Comparison of ENCODE assay signal across 13 mouse cellular contexts in genomic region chr7:131778271-131778985, GRCm38 (mm10).
DNase-seq lines count a peak whose midpoint lies in the region; ATAC-seq and TF ChIP-seq lines count a peak whose summit lies in the region.
"Had no signal": no experiment of that assay in that cellular context is flagged by ENCODE, and none has a peak within 500 bp of the region (broad histone marks: within the 10 kb centered on the region; RNA-seq: fewer than 3 reads in every experiment).

No protein-coding gene starts in this region.

- DNase-seq in embryonic facial prominence, embryonic 11.5 days (ENCODE audit: low spot score) = peak; percentile 14
- DNase-seq in embryonic facial prominence, embryonic 10.5 days (ENCODE audit: low spot score) = no peak
- peak; percentile 54 for DNase-seq in limb, embryonic 10.5 days (ENCODE audit: low spot score)
- no peak for DNase-seq in adrenal gland, adult (ENCODE audit: inconsistent age in 2 of 2, low spot score in 1 of 2)
- DNase-seq in lung, postnatal 0 days (ENCODE audit: low spot score) = no peak
- no peak for DNase-seq in frontal cortex, postnatal 14 days (ENCODE audit: low spot score in 2 of 2)
- DNase-seq: cerebellum, adult 9-10 months; kidney, postnatal 25 days; lung, adult 18-20 months had no signal

- H3K36me3 ChIP-seq in embryonic facial prominence, embryonic 11.5 days (replicated peaks; ENCODE audit: control insufficient read depth, insufficient read depth, low read depth, low read length) = no peaks in the 10 kb centered on the region
- H3K36me3 ChIP-seq in embryonic facial prominence, embryonic 10.5 days (replicated peaks) = no peaks in the 10 kb centered on the region
- no peaks in the 10 kb centered on the region for H3K36me3 ChIP-seq in forebrain, embryonic 13.5 days (ENCODE audit: poor library complexity, severe bottlenecking)
- H3K36me3 ChIP-seq in limb, embryonic 10.5 days = no peaks in the 10 kb centered on the region
- no peaks in the 10 kb centered on the region for H3K36me3 ChIP-seq in neural tube, embryonic 13.5 days
- H3K36me3 ChIP-seq in lung, postnatal 0 days (ENCODE audit: insufficient read depth, low read length) = no peaks in the 10 kb centered on the region
- H3K36me3 ChIP-seq: embryonic facial prominence, embryonic 15.5 days had no signal

- no peak for TF ChIP-seq CTCF in lung, postnatal 0 days (IDR thresholded peaks at IDR 0.05)

- WGBS in embryonic facial prominence, embryonic 11.5 days = 55% methylated on average over 24 of the region's 24 CpGs
- WGBS in embryonic facial prominence, embryonic 10.5 days = 64% methylated on average over 24 of the region's 24 CpGs
- WGBS in forebrain, embryonic 13.5 days = 32% methylated on average over 24 of the region's 24 CpGs
- WGBS in limb, embryonic 10.5 days = 23% methylated on average over 24 of the region's 24 CpGs
- WGBS in neural tube, embryonic 13.5 days = 28% methylated on average over 24 of the region's 24 CpGs
- 87% methylated on average over 24 of the region's 24 CpGs for WGBS in lung, postnatal 0 days

- H3K9ac ChIP-seq in embryonic facial prominence, embryonic 11.5 days (replicated peaks; ENCODE audit: low read length) = no peak overlapping the region
- H3K9ac ChIP-seq in forebrain, embryonic 13.5 days = no peak overlapping the region
- no peak overlapping the region for H3K9ac ChIP-seq in neural tube, embryonic 13.5 days
- no peak overlapping the region for H3K9ac ChIP-seq in lung, postnatal 0 days (replicated peaks; ENCODE audit: low read depth)
- H3K9ac ChIP-seq: embryonic facial prominence, embryonic 15.5 days had no signal

- no peak overlapping the region for H3K4me3 ChIP-seq in embryonic facial prominence, embryonic 11.5 days (ENCODE audit: low read depth, low read length)
- H3K4me3 ChIP-seq in embryonic facial prominence, embryonic 10.5 days = no peak overlapping the region
- H3K4me3 ChIP-seq in forebrain, embryonic 13.5 days = no peak overlapping the region
- H3K4me3 ChIP-seq in limb, embryonic 10.5 days = peak overlapping the region; percentile 22
- H3K4me3 ChIP-seq in neural tube, embryonic 13.5 days = no peak overlapping the region
- H3K4me3 ChIP-seq in lung, postnatal 0 days (ENCODE audit: low read depth, low read length) = no peak overlapping the region
- H3K4me3 ChIP-seq: embryonic facial prominence, embryonic 15.5 days had no signal

- no peak for ATAC-seq in embryonic facial prominence, embryonic 11.5 days (replicated peaks; ENCODE audit: insufficient number of reproducible peaks, low FRiP score, low TSS enrichment, low read depth)
- peak; percentile 16; the same call in 1 of the 2 replicates for ATAC-seq in forebrain, embryonic 13.5 days
- ATAC-seq in neural tube, embryonic 13.5 days (ENCODE audit: low read depth) = peak; percentile 20; the same call in 1 of the 2 replicates
- no peak for ATAC-seq in lung, postnatal 0 days

- no peaks in the 10 kb centered on the region for H3K9me3 ChIP-seq in embryonic facial prominence, embryonic 11.5 days (replicated peaks; ENCODE audit: control insufficient read depth, low read length)
- no peaks in the 10 kb centered on the region for H3K9me3 ChIP-seq in embryonic facial prominence, embryonic 10.5 days
- 0 out of 2 replicates have a peak, but pooled peaks cover 3% of the 10 kb centered on the region for H3K9me3 ChIP-seq in forebrain, embryonic 13.5 days (replicated peaks)
- no peaks in the 10 kb centered on the region for H3K9me3 ChIP-seq in limb, embryonic 10.5 days (replicated peaks)
- no peaks in the 10 kb centered on the region for H3K9me3 ChIP-seq in neural tube, embryonic 13.5 days
- no peaks in the 10 kb centered on the region for H3K9me3 ChIP-seq in lung, postnatal 0 days (ENCODE audit: low read length)
- H3K9me3 ChIP-seq: embryonic facial prominence, embryonic 15.5 days had no signal

- TF ChIP-seq EP300 in lung, postnatal 0 days (IDR thresholded peaks at IDR 0.05) = no peak

- no peak overlapping the region for H3K4me2 ChIP-seq in embryonic facial prominence, embryonic 11.5 days (ENCODE audit: low read depth, low read length)
- peak overlapping the region; percentile 17; the same call in 1 of the 2 replicates for H3K4me2 ChIP-seq in forebrain, embryonic 13.5 days
- peak overlapping the region; percentile 2; the same call in 1 of the 2 replicates for H3K4me2 ChIP-seq in neural tube, embryonic 13.5 days
- H3K4me2 ChIP-seq in lung, postnatal 0 days (replicated peaks; ENCODE audit: low read depth, low read length) = no peak overlapping the region
- H3K4me2 ChIP-seq: embryonic facial prominence, embryonic 15.5 days; heart, embryonic 11.5 days had no signal

- H3K27me3 ChIP-seq in embryonic facial prominence, embryonic 11.5 days (ENCODE audit: control insufficient read depth, insufficient read depth, low read length) = no peaks in the 10 kb centered on the region
- H3K27me3 ChIP-seq in embryonic facial prominence, embryonic 10.5 days (replicated peaks; ENCODE audit: low read depth, poor library complexity, severe bottlenecking) = peaks cover 48% of the 10 kb centered on the region
- H3K27me3 ChIP-seq in forebrain, embryonic 13.5 days = peaks cover 90% of the 10 kb centered on the region
- H3K27me3 ChIP-seq in limb, embryonic 10.5 days (ENCODE audit: low read depth, poor library complexity, severe bottlenecking) = peaks cover 47% of the 10 kb centered on the region
- peaks cover 87% of the 10 kb centered on the region for H3K27me3 ChIP-seq in neural tube, embryonic 13.5 days
- no peaks in the 10 kb centered on the region for H3K27me3 ChIP-seq in lung, postnatal 0 days (replicated peaks; ENCODE audit: insufficient read depth, low read length)

- H3K27ac ChIP-seq in embryonic facial prominence, embryonic 11.5 days (replicated peaks; ENCODE audit: low read depth, low read length) = no peak overlapping the region
- no peak overlapping the region for H3K27ac ChIP-seq in embryonic facial prominence, embryonic 10.5 days (replicated peaks)
- no peak overlapping the region for H3K27ac ChIP-seq in forebrain, embryonic 13.5 days
- 0 out of 2 replicates have a peak overlapping the region, but pooled peaks have one; percentile 78 for H3K27ac ChIP-seq in limb, embryonic 10.5 days
- H3K27ac ChIP-seq in neural tube, embryonic 13.5 days (replicated peaks) = peak overlapping the region; percentile 4; the same call in 1 of the 2 replicates
- no peak overlapping the region for H3K27ac ChIP-seq in lung, postnatal 0 days (ENCODE audit: low read length)
- H3K27ac ChIP-seq: embryonic facial prominence, embryonic 15.5 days had no signal

- no peaks in the 10 kb centered on the region for H3K4me1 ChIP-seq in embryonic facial prominence, embryonic 11.5 days (ENCODE audit: control insufficient read depth, insufficient read depth, low read length)
- peaks cover 19% of the 10 kb centered on the region for H3K4me1 ChIP-seq in embryonic facial prominence, embryonic 10.5 days
- H3K4me1 ChIP-seq in forebrain, embryonic 13.5 days = peaks cover 34% of the 10 kb centered on the region
- peaks cover 55% of the 10 kb centered on the region for H3K4me1 ChIP-seq in limb, embryonic 10.5 days
- H3K4me1 ChIP-seq in neural tube, embryonic 13.5 days (replicated peaks) = peaks cover 47% of the 10 kb centered on the region
- H3K4me1 ChIP-seq in lung, postnatal 0 days (ENCODE audit: insufficient read depth, low read depth, low read length) = 0 out of 2 replicates have a peak, but pooled peaks cover 3% of the 10 kb centered on the region
- H3K4me1 ChIP-seq: embryonic facial prominence, embryonic 15.5 days had no signal

Comparison
In these comparisons a context has a peak if more than half of its experiments do, and no peak if none do; other contexts are left out.
1. DNase-seq: peak in embryonic facial prominence, embryonic 11.5 days (single experiment) and limb, embryonic 10.5 days (single experiment); none in embryonic facial prominence, embryonic 10.5 days (single experiment), adrenal gland, adult (0 of 2), lung, postnatal 0 days (single experiment) and frontal cortex, postnatal 14 days (0 of 2).
2. ATAC-seq: peak in forebrain, embryonic 13.5 days (single experiment) and neural tube, embryonic 13.5 days (single experiment); none in embryonic facial prominence, embryonic 11.5 days (single experiment) and lung, postnatal 0 days (single experiment).
3. H3K27ac ChIP-seq: peak in limb, embryonic 10.5 days (single experiment) and neural tube, embryonic 13.5 days (single experiment); none in embryonic facial prominence, embryonic 11.5 days (single experiment), embryonic facial prominence, embryonic 10.5 days (single experiment), forebrain, embryonic 13.5 days (single experiment) and lung, postnatal 0 days (single experiment).
4. H3K4me2 ChIP-seq: peak in forebrain, embryonic 13.5 days (single experiment) and neural tube, embryonic 13.5 days (single experiment); none in embryonic facial prominence, embryonic 11.5 days (single experiment) and lung, postnatal 0 days (single experiment).